Mouse (Mus musculus) E14TG2a.4 (cell line): ENCODE measurements around the gene Ggta1.

Experiments
- H3K27me3 ChIP-seq: 2 replicates; pipeline ENCODE4 v1.6.1; 2014; ENCODE audit warnings: low read length, control low read depth; ENCODE audit not compliant: insufficient read depth
- H3K36me3 ChIP-seq: 2 replicates; pipeline ENCODE4 v1.6.1; 2014; ENCODE audit warnings: low read length, control low read depth; ENCODE audit not compliant: insufficient read depth
- H3K4me1 ChIP-seq: replicated peaks from 2 replicates; pipeline ENCODE4 v1.6.1; 2014; ENCODE audit warnings: low read depth, low read length, control low read depth
- H3K4me3 ChIP-seq: replicated peaks from 2 replicates; pipeline ENCODE4 v1.5.1; 2014; ENCODE audit warnings: mild to moderate bottlenecking, low read length
- H3K9me3 ChIP-seq: 2 replicates; pipeline ENCODE4 v1.6.1; 2014; ENCODE audit warnings: low read length, control low read depth
- CTCF ChIP-seq: conservative IDR thresholded peaks from 2 replicates; pipeline ENCODE4 v1.5.1; 2014; ENCODE audit warnings: low read length
- NANOG ChIP-seq: IDR thresholded peaks from 2 replicates; pipeline ENCODE4 v1.6.1; 2014; ENCODE audit warnings: borderline replicate concordance, low read length, mixed read lengths
- POU5F1 ChIP-seq: IDR thresholded peaks from 2 replicates; pipeline ENCODE4 v1.6.1; 2014; ENCODE audit warnings: low read length, borderline replicate concordance

Ggta1 gene

GRCm38 (mm10) chr2:35430806-35431205, 32.2 kb downstream of the Ggta1 start:
- Histone ChIP-seq H3K4me3 (no peak overlapping the region), H3K27me3 (no peaks in the 10 kb centered on the region), H3K9me3 (0 out of 2 replicates have a peak, but pooled peaks cover 5% of the 10 kb centered on the region), H3K4me1 (peaks cover 41% of the 10 kb centered on the region), H3K36me3 (peaks cover 76% of the 10 kb centered on the region)
- TF ChIP-seq CTCF = no peak
- no peak for TF ChIP-seq POU5F1
- no peak for TF ChIP-seq NANOG

GRCm38 (mm10) chr2:35428615-35429300, 34.3 kb downstream of the Ggta1 start:
- Histone ChIP-seq H3K27me3 (no peaks in the 10 kb centered on the region), H3K4me1 (peaks cover 36% of the 10 kb centered on the region), H3K36me3 (peaks cover 85% of the 10 kb centered on the region), H3K4me3 (no peak overlapping the region), H3K9me3 (0 out of 2 replicates have a peak, but pooled peaks cover 5% of the 10 kb centered on the region)
- TF ChIP-seq CTCF = no peak
- TF ChIP-seq POU5F1 = no peak
- no peak for TF ChIP-seq NANOG

- Histone ChIP-seq H3K4me3 (no peak overlapping the region), H3K27me3 (no peaks in the 10 kb centered on the region)
- TF ChIP-seq NANOG = no peak
- no peak for TF ChIP-seq POU5F1
- no peak for TF ChIP-seq CTCF
Observed at GRCm38 (mm10) chr2:35427559-35427958, 35.5 kb downstream of the Ggta1 start.

GRCm38 (mm10) chr2:35423711-35424339, 39.2 kb downstream of the Ggta1 start:
- peaks cover 90% of the 10 kb centered on the region for H3K36me3 ChIP-seq
- H3K4me3 ChIP-seq = no peak overlapping the region
- H3K4me1 ChIP-seq = peaks cover 22% of the 10 kb centered on the region
- H3K9me3 ChIP-seq = peaks cover 4% of the 10 kb centered on the region; the same call in 1 of the 2 replicates
- TF ChIP-seq POU5F1 (no peak), NANOG (no peak), CTCF (no peak)
- H3K27me3 ChIP-seq = no peaks in the 10 kb centered on the region

More at GRCm38 (mm10) chr2:35427559-35427958, 35.5 kb downstream of the Ggta1 start:
- H3K9me3 ChIP-seq = 0 out of 2 replicates have a peak, but pooled peaks cover 3% of the 10 kb centered on the region
- H3K36me3 ChIP-seq = peaks cover 85% of the 10 kb centered on the region
- peaks cover 24% of the 10 kb centered on the region for H3K4me1 ChIP-seq

GRCm38 (mm10) chr2:35422384-35422783, 40.6 kb downstream of the Ggta1 start:
- Histone ChIP-seq H3K4me1 (peaks cover 14% of the 10 kb centered on the region), H3K9me3 (peaks cover 4% of the 10 kb centered on the region; the same call in 1 of the 2 replicates), H3K36me3 (peaks cover 89% of the 10 kb centered on the region), H3K27me3 (no peaks in the 10 kb centered on the region), H3K4me3 (no peak overlapping the region)
- no peak for TF ChIP-seq POU5F1
- no peak for TF ChIP-seq NANOG
- no peak for TF ChIP-seq CTCF

GRCm38 (mm10) chr2:35420681-35421080, 42.4 kb downstream of the Ggta1 start:
- peaks cover 96% of the 10 kb centered on the region for H3K36me3 ChIP-seq
- TF ChIP-seq NANOG = no peak
- no peak for TF ChIP-seq CTCF
- TF ChIP-seq POU5F1 = no peak
- peaks cover 4% of the 10 kb centered on the region; the same call in 1 of the 2 replicates for H3K9me3 ChIP-seq
- no peak overlapping the region for H3K4me3 ChIP-seq
- H3K4me1 ChIP-seq = peaks cover 13% of the 10 kb centered on the region
- no peaks in the 10 kb centered on the region for H3K27me3 ChIP-seq

- H3K9me3 ChIP-seq = peaks cover 4% of the 10 kb centered on the region; the same call in 1 of the 2 replicates
- H3K36me3 ChIP-seq = peaks cover 91% of the 10 kb centered on the region
- no peaks in the 10 kb centered on the region for H3K27me3 ChIP-seq
- H3K4me3 ChIP-seq = no peak overlapping the region
- TF ChIP-seq CTCF = no peak
- TF ChIP-seq NANOG = no peak
- no peak for TF ChIP-seq POU5F1
- H3K4me1 ChIP-seq = peaks cover 8% of the 10 kb centered on the region
Observed at GRCm38 (mm10) chr2:35419671-35420070, 43.4 kb downstream of the Ggta1 start.

- peaks cover 91% of the 10 kb centered on the region for H3K36me3 ChIP-seq
- H3K9me3 ChIP-seq = peaks cover 4% of the 10 kb centered on the region; the same call in 1 of the 2 replicates
- TF ChIP-seq CTCF (no peak), NANOG (no peak), POU5F1 (no peak)
- H3K4me1 ChIP-seq = peaks cover 4% of the 10 kb centered on the region
- H3K27me3 ChIP-seq = no peaks in the 10 kb centered on the region
- no peak overlapping the region for H3K4me3 ChIP-seq
Observed at GRCm38 (mm10) chr2:35419243-35419642, 43.8 kb downstream of the Ggta1 start.
